Mouse (Mus musculus) small intestine, adult 2 months (tissue): Measurements from ENCODE around the gene AU022751. TPM values are rescaled to one million over a fixed set of nuclear protein-coding genes. Genes with fewer than 3 reads are reported as not detected.
"Not testable (repeated sequence)": the region's sequence is repeated elsewhere in the genome, so short reads cannot be mapped to it uniquely, and the experiment has no call there.

Source experiments
- H3K27ac ChIP-seq: fragments of 200-500 bp; 2 replicates; pipeline ENCODE4 v1.5.1; 2012; ENCODE audit warnings: low read depth, low read length, control low read depth, inconsistent platforms; ENCODE audit not compliant: insufficient read depth
- H3K27me3 ChIP-seq: fragments of 200-500 bp; 2 replicates; pipeline ENCODE4 v1.6.1; 2012; ENCODE audit warnings: mild to moderate bottlenecking, moderate library complexity, low read length, inconsistent platforms; ENCODE audit not compliant: control insufficient read depth, insufficient read depth
- H3K36me3 ChIP-seq: fragments of 200-500 bp; 2 replicates; pipeline ENCODE4 v1.6.1; 2012; ENCODE audit warnings: mild to moderate bottlenecking, low read length, control low read depth, inconsistent platforms; ENCODE audit not compliant: control insufficient read depth, insufficient read depth
- H3K4me1 ChIP-seq: fragments of 200-500 bp; 2 replicates; pipeline ENCODE4 v1.6.1; 2012; ENCODE audit warnings: low read length, inconsistent platforms, mixed read lengths; ENCODE audit not compliant: control insufficient read depth, insufficient read depth, insufficient read length
- H3K4me3 ChIP-seq: fragments of 200-500 bp; 2 replicates; pipeline ENCODE4 v1.5.1; 2012; ENCODE audit warnings: low read depth, mild to moderate bottlenecking, control low read depth, inconsistent platforms, low read length, moderate library complexity
- CTCF ChIP-seq: fragments of 200-500 bp; IDR thresholded peaks from 2 replicates; pipeline ENCODE4 v1.5.1; 2012; ENCODE audit warnings: low read depth, mild to moderate bottlenecking, control low read depth, inconsistent platforms, low read length, moderate library complexity, mixed read lengths; ENCODE audit not compliant: insufficient replicate concordance, insufficient read length; ENCODE audit errors: extremely low read depth
- POLR2A ChIP-seq: fragments of 200-500 bp; IDR thresholded peaks from 2 replicates; pipeline ENCODE4 v1.6.1; 2012; ENCODE audit warnings: low read depth, mild to moderate bottlenecking, control low read depth, inconsistent platforms, low read length, moderate library complexity
- WGBS: fragments of 180-500 bp; shearing (Covaris S2); methylation state at CpG from one replicate; pipeline ENCODE4 v1.1.7; 2018; 5-methylcytosine and 5-hydroxymethylcytosine counted together
- polyA plus RNA-seq: library from polyadenylated mRNA; depleted of rRNA; stranded (reverse); fragments of >200 nt; gene quantifications from 2 replicates; pipeline ENCODE4 v1.2.3, GENCODE M21; 2012; rRNA removed

AU022751 gene
- polyA plus RNA-seq: not detected in 2 replicates

GRCm38 (mm10) chrX:6082954-6083680 is at the start of gene AU022751:
TSS of gene AU022751 (minus strand) at chrX:6083419.
- TF ChIP-seq POLR2A (no peak), CTCF (no peak)
- Histone ChIP-seq H3K27me3 (no peaks in the 10 kb centered on the region), H3K36me3 (no peaks in the 10 kb centered on the region), H3K4me1 (no peaks in the 10 kb centered on the region), H3K4me3 (no peak within 1 kb of the TSS), H3K27ac (no peak within 1 kb of the TSS)
- 94% methylated on average over 39 of the region's 39 CpGs for WGBS

DNA sequence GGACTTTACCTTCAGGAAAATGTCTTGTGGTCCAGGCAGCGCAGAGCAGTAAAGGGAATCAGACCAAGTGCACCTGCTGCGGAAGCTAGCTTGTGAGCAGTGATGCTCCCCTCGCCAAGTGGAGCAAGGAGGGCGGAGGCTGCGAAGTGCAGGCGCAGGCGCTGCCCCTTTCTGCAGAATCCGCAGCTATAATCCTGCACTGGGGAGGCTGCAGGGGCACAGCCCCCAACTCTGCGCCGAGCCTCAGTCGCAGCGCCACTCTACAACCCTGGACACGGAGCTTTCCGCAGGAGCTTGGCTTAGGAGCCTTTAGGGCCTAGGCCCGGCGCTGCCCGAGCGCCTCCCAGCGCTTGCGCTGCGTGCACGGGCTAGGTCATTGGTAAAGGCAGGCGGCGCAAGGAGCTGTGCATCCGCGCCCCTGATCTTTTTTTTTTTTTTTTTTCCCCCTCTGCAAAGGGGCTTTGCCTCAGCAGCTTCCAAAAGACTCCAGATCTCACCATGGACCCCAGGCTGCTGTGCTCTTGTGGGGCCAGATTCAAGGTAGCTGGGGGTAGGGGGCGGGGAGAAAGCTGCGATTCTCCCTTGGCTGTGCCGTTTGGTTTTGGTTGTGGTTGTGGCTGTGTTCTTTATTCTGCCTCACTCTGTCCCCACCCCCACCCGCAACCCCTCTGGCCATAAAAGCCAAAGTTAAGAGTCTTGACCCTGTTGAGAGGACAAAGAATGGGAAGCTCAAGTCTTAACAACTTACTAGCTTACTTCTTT is 9.0 kb upstream of the AU022751 start:
- no peak for TF ChIP-seq POLR2A
- TF ChIP-seq CTCF: no peak
- WGBS: 13% methylated on average over 30 of the region's 30 CpGs
- Histone ChIP-seq H3K36me3 (no peaks in the 10 kb centered on the region), H3K4me1 (no peaks in the 10 kb centered on the region), H3K27ac (no peak overlapping the region), H3K4me3 (no peak overlapping the region), H3K27me3 (no peaks in the 10 kb centered on the region)

GRCm38 (mm10) chrX:6091547-6091946 is 8.3 kb upstream of the AU022751 start:
- 21% methylated on average over 12 of the region's 12 CpGs for WGBS
- Histone ChIP-seq H3K4me1 (no peaks in the 10 kb centered on the region), H3K27ac (no peak overlapping the region), H3K4me3 (no peak overlapping the region), H3K27me3 (no peaks in the 10 kb centered on the region), H3K36me3 (no peaks in the 10 kb centered on the region)
- TF ChIP-seq CTCF: no peak
- no peak for TF ChIP-seq POLR2A

GRCm38 (mm10) chrX:6061563-6061962 is 21.7 kb downstream of the AU022751 start:
- Histone ChIP-seq H3K27ac (no peak overlapping the region), H3K4me3 (no peak overlapping the region), H3K4me1 (no peaks in the 10 kb centered on the region), H3K27me3 (no peaks in the 10 kb centered on the region), H3K36me3 (no peaks in the 10 kb centered on the region)
- 47% methylated on average over 1 of the region's 1 CpGs for WGBS
- TF ChIP-seq CTCF (no peak), POLR2A (no peak)

GRCm38 (mm10) chrX:6047936-6048614 is 35.1 kb downstream of the AU022751 start:
- H3K27ac ChIP-seq, H3K4me1 ChIP-seq, H3K27me3 ChIP-seq, H3K4me3 ChIP-seq, H3K36me3 ChIP-seq: not testable (repeated sequence)
- WGBS: 28% methylated on average over 22 of the region's 60 CpGs

DNA sequence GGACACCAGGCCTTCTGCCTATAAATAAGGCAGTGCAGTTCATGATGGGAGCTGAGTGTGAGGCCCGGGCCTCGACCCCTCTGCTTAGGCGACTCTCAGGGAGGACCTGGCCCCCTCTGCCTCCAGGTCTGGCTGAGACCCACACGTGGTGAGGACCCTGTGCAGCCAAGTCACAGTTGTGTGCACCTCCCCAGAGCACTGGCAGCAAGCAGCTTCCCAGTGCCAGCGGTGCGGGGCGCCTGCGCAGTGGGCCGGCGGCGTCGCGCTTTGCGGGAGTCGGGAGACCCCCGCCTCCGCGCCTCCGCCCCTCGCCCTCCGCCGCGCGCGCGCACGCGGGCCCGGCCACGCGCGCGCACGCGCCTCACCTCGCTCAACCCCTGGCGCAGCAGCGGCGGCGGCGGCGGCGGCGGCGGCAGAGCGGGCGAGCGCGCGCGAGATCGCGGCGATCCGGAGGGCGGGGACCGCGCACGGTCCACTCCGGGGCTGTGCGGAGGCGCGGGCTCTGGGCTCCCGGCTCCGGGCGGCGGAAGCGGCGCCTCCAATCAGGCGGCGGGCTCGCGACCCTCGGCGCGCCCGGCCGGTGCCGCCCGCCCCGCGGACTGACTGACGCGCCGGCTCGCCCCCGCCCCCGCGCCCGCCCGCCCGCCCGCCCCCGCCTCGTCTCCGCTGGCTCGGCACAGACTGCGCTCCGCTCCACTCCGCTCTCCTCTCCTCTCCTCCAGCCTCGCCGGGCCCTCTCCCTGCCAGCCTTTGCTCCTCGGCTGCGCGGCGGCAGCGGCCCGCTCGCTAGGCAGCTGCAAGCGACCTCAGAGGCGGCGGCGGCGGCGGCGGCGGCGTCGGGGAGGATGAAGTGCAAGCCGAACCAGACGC is 35.9 kb downstream of the AU022751 start, which contains the start of gene Nudt11:
Gene Nudt11, plus strand, starts transcription at position 388 of the 870 bp plus-strand sequence.
- H3K4me1 ChIP-seq, H3K4me3 ChIP-seq, H3K36me3 ChIP-seq, H3K27me3 ChIP-seq, H3K27ac ChIP-seq: not testable (repeated sequence)
- WGBS: 23% methylated on average over 8 of the region's 121 CpGs

Other genes starting within 250 kb of the AU022751 start
- gene Nudt11, start 36.0 kb downstream of the AU022751 start, polyA plus RNA-seq: 0.04 and 0.11 TPM in 2 replicates
- gene Nudt10, start 89.6 kb upstream of the AU022751 start, polyA plus RNA-seq: 0.05 TPM in 1 of 2 replicates, not detected in the other
- not detected in 2 replicates for gene Bmp15, start 237.3 kb upstream of the AU022751 start, polyA plus RNA-seq